Mouse (Mus musculus): ENCODE results near the gene St3gal2. TPM values are rescaled to one million over a fixed set of nuclear protein-coding genes. Genes with fewer than 3 reads are reported as not detected.
"Not testable (repeated sequence)": the region's sequence is repeated elsewhere in the genome, so short reads cannot be mapped to it uniquely, and the experiment has no call there.

St3gal2 gene
- 10 to 100 TPM; 87.8 to 95.6 (median 94.6) TPM for total RNA-seq (2022)

GRCm38 (mm10) chr8:110919341-110920031 is at the start of gene St3gal2:
Gene St3gal2, plus strand, starts transcription at chr8:110919922.
- peak; percentile 66 to 96 for DNase-seq (ENCODE audit: low spot score in 2 of 2)

- DNase-seq (ENCODE audit: low spot score in 2 of 2): no peak
Measured at GRCm38 (mm10) chr8:110870501-110870900, 49.2 kb upstream of the St3gal2 start.

GRCm38 (mm10) chr8:110877862-110878261 is 41.9 kb upstream of the St3gal2 start:
- DNase-seq (ENCODE audit: low spot score in 2 of 2): no peak

- DNase-seq (ENCODE audit: low spot score in 2 of 2): peak in 1 of 2 experiments; percentile 39
Measured at GRCm38 (mm10) chr8:110881741-110882310, 37.9 kb upstream of the St3gal2 start.

- DNase-seq (ENCODE audit: low spot score in 2 of 2): no peak
Measured at GRCm38 (mm10) chr8:110883824-110884223, 35.9 kb upstream of the St3gal2 start.

DNA sequence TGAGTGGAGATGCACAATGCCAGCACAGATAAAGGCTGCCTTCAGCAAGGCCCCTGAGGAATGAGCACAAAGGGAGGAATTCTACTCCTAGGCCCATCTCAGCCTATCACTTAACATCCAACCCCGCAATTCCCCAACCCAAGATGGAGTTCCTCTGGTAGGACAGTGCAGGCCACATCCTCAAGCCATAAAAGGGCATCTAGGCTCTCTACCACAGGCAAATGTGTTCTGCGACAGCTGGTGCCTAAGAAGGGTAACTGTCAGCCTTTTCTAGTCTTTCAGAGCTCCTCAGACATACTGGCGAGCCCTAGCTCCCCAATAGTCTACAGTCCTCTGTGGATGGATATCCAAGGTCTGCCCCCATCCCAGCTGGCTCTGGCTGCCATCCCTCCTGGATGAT is 33.1 kb upstream of the St3gal2 start:
- no peak for DNase-seq (ENCODE audit: low spot score in 2 of 2)

- DNase-seq (ENCODE audit: low spot score in 2 of 2): no peak
Measured at GRCm38 (mm10) chr8:110887551-110887950, 32.2 kb upstream of the St3gal2 start.

DNA sequence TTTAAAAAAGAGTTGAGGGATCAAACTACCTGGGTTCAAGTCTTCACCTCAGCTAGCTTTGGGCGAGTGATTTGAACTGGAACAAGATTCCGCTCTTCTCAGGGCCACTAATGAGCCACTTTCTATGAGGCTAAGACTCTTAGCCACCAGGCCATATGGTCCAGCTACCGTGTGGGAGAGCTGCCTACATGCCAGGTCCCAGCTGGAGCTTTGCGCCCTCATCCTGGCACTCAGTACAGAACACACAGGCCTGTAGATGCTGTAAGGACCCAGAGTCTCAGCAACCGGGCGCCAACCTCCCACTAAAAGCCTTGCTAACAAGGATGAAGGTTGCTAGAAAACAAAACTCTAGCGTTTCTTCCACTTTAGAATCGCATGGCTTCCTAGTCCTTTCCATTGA is 31.3 kb upstream of the St3gal2 start:
- peak in 1 of 2 experiments; percentile 46 for DNase-seq (ENCODE audit: low spot score in 2 of 2)

GRCm38 (mm10) chr8:110888860-110889259 is 30.9 kb upstream of the St3gal2 start:
- no peak for DNase-seq (ENCODE audit: low spot score in 2 of 2)

DNA sequence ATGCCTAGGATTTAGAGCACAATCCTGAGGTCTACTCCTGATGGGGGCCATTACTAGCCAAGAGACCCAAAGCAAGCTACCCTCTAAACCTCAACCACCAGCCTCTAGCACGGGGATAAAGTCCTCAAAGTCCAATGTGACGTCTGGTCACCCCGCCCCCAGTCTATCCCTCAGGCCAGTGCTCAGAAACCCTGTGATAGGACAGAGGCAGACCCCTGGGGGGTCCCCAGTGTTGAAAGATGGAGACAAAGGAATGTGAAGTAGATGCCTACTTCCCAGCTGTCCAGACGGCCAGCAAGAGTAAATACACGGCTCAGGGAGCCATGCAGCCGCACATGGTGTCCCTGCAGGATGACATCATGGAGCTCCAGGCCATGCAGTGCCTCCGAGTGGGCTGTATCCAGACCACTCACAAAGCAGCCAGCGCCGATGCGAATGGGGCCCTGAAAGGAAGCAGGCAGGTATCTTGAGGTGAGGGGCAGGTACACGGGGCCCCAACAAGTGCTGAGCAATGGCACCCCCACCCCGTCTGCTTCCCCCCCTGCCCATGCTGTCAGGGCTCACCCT is 29.7 kb upstream of the St3gal2 start:
- DNase-seq (ENCODE audit: low spot score in 2 of 2): no peak

DNA sequence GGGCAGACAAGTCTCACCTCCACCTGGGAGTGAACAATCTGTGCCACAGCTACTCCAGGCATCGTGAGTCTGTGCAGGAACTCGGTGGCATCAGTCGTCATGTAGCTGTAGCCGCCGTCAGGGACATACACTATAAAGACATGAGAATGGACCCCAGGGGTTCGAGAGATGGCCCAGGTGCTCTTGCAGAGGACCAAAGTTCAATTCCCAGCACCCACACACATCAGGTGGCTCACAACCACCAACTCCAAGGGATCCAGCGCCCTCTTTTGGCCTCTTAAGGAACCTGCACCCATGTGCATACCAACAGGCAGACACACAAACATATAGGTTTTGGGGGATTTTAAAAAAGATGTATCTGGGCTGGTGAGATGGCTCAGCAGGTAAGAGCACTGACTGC is 27.7 kb upstream of the St3gal2 start:
- DNase-seq (ENCODE audit: low spot score in 2 of 2): no peak

- no peak for DNase-seq (ENCODE audit: low spot score in 2 of 2)
Measured at GRCm38 (mm10) chr8:110892913-110893312, 26.8 kb upstream of the St3gal2 start.

DNA sequence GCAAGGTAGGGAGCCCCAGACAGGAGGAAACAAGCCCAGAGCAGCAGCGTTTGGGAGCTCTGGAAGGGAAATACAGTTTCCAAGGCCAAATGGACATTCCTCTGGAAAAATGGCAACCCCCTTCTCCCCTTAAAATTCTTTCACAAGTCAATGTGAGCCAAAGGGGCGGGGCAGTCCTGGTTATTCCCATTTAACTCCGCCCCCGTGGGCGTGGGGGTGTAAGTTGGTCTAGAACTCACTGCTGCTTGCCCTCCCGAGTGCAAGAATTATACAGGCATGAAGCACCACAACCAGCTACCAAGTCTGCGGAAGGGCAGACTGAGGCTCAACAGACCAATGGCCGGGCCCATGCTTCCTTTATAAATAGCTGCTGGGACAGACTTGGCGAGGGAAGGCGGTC is 24.9 kb upstream of the St3gal2 start:
- DNase-seq (ENCODE audit: low spot score in 2 of 2): no peak

- DNase-seq (ENCODE audit: low spot score in 2 of 2): no peak
Measured at GRCm38 (mm10) chr8:110895254-110895653, 24.5 kb upstream of the St3gal2 start.

DNA sequence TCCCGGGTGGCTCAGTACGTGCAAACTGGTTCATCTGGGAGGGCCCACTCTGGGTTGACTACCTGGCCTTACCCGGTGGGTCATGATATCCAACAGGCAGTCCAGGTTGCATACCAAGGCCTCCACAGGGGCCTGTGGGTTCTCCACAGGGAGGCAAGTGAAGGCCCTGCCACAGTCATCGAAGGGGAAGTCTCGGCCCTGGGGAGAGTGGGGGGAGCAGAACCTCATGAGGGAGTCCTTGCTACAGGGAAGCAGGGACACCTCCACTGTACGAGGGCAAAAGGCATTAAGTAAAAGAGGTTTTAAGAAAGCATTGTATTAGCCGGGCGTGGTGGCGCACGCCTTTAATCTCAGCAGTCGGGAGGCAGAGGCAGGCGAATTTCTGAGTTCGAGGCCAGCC is 23.9 kb upstream of the St3gal2 start:
- DNase-seq (ENCODE audit: low spot score in 2 of 2): no peak

DNA sequence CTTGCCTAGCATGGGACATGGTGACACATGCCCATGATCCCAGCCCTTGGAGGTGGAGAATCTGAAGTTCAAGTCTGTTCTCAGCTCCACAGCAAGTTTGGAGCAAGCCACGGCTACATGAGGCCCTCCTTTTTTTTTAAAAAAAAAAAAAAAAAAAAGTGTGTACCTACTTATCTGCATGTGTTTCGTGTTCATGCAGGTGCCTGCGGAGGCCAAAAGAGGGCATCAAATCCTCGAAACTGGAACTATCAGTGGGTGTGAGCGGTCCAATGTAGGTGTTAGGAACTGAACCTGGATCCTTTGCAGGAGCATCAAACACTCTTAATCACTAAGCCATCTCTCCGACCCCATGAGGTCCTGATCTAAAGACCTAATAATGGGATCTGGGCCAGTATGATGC is 22.2 kb upstream of the St3gal2 start:
- DNase-seq (ENCODE audit: low spot score in 2 of 2): no peak

DNA sequence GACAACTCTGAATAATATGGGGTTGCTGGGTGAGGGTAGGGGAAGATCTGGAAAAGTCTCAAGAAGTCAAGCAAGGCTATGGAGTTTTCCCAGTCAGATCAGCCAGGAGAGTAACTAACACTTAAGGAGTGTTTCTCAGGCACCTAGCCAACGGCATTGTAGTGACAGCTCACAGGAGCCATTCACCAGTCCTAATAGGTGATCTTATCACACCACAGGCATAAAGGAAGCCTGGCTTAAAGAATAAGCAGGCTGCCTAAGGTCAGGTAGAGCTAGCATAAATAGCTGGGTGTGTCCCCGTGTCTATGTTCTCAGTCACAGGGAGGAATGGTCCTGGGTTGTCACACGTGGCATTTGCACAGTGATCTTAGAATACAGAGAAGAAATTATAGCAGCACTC is 18.7 kb upstream of the St3gal2 start:
- DNase-seq (ENCODE audit: low spot score in 2 of 2): no peak

GRCm38 (mm10) chr8:110901839-110902578 is 17.7 kb upstream of the St3gal2 start, which contains the start of gene Fuk:
Gene Fuk, minus strand, starts transcription at chr8:110902488.
- DNase-seq (ENCODE audit: low spot score in 2 of 2): peak; percentile 68 to 77

GRCm38 (mm10) chr8:110902579-110902965 is 17.1 kb upstream of the St3gal2 start:
- no peak for DNase-seq (ENCODE audit: low spot score in 2 of 2)

DNA sequence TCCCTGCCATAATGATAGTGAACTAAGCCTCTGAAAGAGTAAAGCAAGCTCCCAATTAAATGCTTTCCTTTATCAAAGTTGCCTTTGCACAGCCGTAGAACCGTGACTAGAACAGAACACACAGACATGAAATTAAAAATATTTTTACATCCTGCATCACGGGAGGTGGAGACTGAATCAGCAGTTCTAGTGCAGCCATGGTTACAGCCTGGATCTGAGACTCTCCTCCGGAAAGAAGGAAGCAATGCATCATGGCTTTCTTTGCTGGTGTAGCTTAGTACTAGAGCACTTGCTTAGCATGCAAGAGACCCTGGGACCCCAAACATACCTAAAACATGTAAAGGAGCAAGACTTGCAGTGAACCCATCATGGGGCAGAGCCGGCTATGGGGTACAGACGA is 14.3 kb upstream of the St3gal2 start:
- no peak for DNase-seq (ENCODE audit: low spot score in 2 of 2)

DNA sequence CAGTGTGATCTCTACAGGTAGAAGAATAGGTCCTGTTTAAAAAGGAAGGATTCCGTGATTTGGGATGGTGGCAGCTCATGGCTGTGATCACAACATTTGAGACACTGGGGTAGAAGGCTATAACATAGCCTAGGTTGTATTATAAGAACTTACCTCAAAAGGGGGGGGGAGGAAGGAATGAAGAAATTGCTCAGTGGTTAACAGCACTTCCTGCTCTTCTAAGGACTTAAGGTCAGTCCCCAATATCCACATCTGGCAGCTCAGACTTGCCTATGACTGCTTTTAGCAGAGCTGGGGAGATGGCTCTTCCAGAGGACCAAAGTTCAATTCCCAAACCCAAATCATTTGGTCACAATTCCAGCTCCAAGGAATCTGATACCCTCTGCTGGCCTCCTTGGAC is 13.0 kb upstream of the St3gal2 start:
- DNase-seq (ENCODE audit: low spot score in 2 of 2): no peak

- DNase-seq (ENCODE audit: low spot score in 2 of 2): not testable (repeated sequence)
Measured at GRCm38 (mm10) chr8:110909850-110910249, 9.9 kb upstream of the St3gal2 start.

Data from left cerebral cortex, adult 8-10 months (tissue).